Mouse (Mus musculus) cerebellum, adult (tissue): ENCODE results near the gene Grip1.

Experiments used
- ATAC-seq: cut with Nextera tagmentation; 2 replicates; pipeline ENCODE4 v1.9.2; 2017; ENCODE audit warnings: mild to moderate bottlenecking, moderate library complexity, mixed read lengths; ENCODE audit not compliant: insufficient number of reproducible peaks, low FRiP score, low TSS enrichment

Grip1 gene

DNA sequence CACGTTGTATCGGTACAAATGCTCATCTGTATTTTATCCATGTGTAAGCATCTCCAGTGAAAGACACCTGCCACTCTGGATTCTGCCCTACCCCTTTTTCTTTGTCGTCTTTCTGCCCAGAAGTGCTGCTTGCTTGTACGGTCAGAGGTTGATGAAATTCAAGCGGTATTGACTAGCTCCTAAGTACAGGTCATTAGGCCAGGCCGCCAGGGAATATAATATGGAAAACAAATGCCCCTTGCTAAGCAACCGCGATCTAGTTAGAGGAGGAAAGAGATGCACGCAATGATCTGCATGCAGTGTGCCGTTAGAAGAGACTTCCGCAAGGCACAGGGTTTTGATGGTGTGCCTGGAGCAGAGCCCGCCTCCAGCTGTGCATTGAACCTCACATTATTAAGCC lies 187.4 kb downstream of the Grip1 start:
- no peak for ATAC-seq

DNA sequence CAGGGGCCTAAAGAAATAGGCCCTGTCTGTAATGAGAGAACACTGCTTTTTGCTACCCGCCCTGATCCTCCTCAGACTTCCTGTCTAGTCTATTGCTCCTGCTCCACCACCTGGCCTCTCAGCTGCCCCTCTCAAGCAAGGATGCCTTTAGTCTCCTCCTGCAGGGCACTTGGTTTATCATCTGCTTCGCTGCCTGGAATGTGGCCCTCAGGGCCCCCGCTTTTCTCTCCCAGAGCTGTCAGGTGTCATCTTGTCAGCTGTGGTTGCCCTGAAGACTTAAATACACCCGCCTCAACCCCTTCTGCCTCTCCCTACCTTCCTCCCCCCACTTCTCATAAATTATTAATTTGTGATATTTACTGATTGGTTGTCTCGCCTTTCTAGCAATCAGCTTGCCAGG lies 190.7 kb downstream of the Grip1 start:
- ATAC-seq = no peak

DNA sequence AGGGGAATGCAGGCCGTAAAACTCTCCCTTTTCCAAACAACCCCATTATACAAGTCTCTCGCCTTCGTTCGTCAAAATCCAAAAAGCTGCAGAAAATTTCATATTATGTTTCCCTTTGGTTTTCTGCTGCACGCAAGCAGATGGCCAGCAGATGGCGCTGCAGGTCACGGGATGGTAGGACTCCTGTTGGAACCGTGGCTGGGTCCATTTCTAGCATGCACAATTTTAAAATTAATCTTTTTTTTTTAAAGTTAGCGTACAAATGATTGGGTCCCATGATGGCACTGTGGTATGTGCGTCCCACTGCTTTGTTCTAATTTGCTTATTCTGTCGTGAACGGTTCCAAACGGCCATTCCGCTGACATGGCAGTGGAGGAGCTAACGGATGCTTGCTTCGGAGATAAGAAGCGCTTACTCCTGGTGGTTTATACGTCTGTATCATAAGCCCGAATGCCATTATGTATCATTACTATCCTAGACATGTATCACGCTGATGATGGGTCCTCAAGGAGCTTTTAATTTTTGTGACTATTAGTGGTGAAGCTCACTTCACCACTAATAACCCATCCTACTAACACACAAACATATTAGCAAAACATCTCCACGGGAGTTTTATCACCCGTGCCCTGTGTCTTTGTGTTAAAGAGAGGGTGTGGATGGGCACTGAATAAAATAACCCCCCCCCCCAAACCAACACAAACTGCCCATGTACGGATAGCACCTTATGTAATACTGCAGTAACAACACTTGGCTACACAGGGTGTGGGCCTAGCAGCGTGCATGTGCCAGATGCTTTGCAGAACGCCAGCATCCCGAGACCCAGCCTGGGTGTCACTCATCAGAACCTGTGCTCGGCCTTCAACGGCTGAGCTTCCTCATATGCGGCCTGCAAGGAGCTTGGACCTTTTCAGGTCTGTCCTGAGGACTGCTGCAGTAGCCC lies 193.1 kb downstream of the Grip1 start:
- ATAC-seq = 0 out of 2 replicates have a peak, but pooled peaks have one; percentile 26

DNA sequence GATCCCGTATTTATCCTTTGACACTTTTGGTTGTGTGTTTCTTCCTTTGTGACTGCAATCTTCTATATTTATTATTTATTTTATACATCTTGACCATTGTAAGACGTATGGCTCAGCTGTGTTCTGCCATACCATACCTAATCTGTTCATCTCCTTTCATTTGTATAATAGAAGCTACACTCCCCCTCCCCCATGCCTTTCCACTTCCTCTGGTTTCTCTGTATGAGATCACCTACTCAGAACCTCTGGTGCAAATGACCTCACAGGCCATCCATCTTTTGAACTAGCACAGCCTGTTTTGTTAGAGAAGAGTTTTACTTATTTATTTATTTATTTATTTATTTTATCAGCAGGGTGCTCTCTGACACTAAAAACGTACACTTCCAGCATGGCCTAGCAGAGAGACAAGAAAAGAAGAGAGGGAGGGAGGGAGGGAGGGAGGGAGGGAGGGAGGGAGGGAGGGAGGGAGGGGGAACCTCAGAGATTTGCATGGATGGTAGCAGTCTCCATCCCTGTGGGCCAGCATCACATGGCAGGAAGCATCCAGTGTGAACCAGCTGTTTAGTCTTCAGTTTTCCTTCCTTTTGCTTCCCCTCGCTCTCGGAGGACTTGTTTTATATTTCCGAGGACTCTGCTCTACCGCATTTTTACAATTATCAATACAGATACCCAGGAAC lies 207.2 kb downstream of the Grip1 start:
- ATAC-seq = no peak

DNA sequence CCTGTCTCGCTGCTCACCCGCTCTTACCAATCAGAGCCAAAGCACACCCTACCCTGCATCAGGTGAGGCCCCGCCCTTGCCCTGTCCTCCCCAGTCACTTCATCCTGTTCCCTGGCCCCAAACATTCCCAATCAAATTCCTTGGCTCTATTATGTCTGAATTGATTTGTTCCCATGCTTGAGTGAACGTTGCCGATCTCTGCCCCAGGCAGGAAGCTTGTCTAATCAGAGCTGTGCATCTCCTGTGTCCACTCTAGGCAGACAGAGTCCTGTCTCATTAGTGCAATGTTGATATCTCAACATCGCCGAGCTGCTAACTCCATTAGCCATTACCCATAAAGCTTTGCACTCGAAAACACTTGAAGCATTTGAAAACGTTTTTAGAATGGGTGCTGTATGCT lies 210.0 kb downstream of the Grip1 start:
- ATAC-seq = no peak

DNA sequence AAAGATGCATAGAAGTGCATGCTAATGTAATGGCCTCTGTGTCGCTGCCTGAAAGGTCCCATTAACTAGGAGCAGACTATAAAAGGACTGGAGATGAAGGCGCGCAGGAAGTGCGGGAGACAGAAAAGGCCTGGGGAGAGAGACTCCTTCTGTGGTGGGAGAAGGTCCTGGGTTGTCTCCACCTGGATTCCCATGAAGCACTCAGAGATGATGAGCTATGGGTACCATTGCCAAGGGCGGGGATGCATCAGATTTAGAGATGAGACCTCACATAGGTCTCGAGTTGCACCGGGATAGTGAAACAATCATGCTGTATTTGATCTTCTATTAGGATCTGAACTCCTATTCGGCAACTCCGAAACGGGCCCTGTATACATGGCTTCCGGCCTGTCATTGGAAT lies 212.8 kb downstream of the Grip1 start:
- no peak for ATAC-seq

DNA sequence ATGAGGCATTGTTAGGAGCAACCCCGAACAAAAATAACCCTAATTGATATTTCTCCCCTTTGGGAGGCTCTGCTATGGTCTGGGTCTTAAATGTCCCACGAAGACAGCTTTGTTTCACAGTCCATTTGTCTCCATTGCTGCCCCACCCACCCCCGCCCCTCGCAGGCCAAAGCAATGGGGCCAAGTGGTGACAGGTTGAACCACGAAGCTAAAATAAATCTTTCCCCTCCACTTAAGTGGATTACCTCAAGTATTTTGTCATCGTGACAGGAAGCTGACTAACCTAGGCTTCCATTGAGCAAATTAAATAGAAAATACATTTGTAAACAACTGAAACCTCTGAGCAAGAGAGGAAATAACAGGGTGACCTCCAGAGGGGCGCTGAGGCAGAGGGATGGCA lies 216.8 kb downstream of the Grip1 start:
- no peak for ATAC-seq

DNA sequence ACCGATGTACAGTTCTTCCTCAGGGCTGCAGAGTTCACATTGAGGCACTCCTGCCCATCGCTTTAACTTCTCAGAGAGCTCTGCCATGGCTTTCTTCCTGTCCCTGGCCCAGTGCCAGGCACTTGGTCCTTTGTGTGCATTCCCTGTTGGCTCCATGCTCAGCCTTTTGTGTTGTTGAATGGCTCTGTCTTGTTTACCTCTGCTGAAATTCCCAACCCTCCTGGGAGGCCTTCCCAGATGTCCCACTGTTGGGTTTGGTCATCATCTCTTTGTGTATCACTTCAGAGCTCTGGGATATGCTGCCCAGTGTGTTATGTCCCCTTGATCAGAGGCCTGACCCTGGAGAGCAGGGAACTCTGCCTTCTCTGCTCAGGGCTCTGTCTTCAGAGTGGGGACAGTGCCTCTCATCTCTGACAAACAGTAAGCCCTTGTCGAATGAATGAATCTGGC lies 230.8 kb downstream of the Grip1 start:
- ATAC-seq = no peak

DNA sequence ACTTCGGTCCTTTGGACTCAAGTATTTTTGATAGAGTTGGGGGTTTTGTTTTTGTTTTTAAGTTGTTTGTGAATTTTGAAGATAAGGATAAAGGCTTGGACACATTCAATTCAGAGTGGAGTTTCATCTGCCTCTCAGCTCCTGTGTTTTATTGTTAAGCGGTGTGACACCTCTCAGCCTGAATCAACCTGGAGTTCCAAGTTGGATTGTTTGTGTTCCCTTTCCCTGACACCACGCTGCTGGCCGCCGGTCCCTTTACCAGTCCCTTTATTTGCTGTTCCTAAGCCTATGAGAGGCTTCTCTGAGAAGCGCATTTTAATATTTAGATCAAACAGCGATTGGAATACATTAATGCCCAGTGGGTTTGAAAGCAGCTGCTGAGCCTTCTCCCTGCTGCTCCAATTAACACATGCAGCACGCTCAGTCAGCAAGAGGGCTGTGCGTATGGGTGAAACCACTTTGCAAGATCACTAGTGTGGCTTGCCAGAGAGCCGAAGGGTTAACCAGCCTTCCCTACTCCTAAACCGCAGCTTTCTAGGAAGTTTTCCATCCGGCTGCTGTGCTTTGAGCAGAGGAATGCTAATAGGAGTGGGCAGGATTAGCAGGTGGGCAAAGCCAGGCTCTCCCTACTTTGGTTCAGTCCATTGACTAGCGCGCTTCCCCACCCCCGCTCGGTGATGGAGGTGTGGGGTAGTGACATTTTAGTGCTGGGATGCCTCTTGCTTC lies 237.9 kb downstream of the Grip1 start:
- ATAC-seq = 0 out of 2 replicates have a peak, but pooled peaks have one; percentile 34

DNA sequence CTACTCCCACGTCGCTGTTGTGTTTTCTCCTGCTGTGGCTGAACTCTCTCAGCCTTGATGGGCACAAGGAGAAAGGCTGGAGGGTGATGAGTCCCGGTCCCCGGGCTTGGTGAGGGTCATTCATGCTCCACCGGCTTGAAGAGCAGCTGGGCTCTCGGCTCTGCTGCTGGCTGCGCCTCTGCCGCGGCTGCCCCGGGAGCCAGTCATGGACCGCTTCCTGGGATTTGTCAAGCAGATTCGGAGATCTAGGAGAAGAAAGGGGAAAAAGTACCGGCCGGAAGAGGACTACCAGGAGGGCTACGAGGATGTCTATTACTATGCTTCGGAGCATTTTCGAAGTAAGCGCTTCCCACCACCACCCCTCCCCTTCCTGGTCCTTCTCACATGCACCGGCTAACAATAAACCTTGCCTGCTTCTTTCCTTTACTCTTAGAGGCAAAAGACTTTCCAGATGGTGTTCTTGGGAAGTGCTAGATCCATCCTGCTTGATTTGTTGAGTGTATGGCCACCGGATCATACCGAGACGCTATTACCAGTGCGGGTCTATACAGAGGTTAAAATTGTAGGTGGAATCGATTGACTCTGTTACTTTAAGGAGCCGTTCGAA lies 238.8 kb downstream of the Grip1 start:
- no peak for ATAC-seq

DNA sequence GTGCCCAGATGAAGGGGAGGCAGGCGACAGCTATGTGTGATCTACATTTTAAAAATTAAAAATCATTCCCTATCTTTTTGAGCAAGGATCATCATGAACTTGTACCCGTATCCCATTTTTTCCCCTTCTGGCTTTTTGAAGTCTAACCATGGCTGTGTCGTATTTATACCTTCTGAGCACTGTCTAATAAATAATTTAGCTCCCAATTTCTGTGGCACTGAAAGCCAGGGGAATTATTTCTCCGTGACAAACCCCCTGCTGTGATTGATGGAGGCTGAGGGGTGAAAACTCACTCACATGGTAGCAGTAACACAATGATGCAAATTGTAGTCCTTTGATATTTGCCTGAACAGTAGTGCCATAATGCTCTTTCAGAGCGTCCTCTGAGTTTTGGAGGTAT lies 239.8 kb downstream of the Grip1 start:
- ATAC-seq = no peak

DNA sequence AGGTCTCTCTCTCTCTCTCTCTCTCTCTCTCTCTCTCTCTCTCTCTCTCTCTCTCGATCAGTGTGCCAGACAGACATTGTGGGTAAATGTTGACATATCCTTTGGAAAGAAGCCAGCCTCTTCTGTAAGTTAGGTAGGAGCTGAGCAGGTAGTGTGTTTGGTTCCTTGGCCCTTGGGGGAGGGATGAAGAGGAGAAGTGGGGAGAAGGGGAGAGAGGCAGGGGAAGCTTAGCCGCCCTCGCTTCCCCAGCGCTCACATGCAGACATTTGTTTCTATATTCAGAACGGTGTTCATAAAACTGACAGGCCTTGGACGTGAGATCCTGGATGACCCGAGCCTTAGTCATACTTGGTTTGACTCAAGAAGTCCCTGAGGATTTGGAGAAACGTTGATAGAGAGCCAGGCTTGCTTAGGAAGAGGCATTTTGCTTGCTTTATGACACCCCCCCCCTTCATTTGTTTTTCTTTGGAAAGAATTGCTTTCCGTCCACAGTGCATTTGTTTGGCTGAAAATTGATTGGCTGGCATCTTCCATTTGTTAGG lies 243.7 kb downstream of the Grip1 start:
- no peak for ATAC-seq

DNA sequence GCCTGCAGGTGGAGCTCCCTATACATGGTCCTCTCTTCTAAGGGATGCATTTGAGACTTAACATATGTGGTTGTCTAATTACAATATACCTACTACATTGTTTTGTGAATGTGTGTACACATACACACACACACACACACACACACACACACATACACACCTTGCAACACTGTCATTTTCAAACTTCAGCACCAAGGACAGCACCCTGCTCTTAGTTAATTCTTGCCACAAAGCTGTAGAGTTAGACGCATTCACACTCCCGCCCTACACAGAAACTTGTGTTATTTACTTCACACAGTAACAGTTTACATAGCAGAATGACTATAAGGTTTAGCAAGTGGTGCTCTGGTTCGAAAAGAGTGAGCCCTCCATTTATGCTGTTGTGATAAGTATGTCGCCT lies 251.7 kb downstream of the Grip1 start:
- no peak for ATAC-seq

DNA sequence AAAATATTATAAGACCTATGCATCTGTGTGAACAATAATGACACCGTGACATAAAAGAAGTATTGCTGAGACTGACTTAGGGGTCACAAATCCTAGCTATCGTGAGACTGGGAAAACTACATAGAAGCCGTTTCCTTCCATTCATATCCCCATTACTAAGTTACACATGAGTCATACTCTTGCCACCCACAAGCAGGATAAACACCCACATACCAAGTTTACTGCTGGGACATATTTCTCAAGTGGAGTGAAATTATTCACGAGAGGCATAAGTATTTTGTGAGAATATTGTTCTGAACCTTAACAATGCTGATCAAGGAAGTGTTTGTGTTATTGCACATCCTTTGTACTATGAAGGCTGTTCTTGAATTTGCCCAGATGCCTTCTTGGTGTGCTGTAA lies 252.7 kb downstream of the Grip1 start:
- no peak for ATAC-seq

DNA sequence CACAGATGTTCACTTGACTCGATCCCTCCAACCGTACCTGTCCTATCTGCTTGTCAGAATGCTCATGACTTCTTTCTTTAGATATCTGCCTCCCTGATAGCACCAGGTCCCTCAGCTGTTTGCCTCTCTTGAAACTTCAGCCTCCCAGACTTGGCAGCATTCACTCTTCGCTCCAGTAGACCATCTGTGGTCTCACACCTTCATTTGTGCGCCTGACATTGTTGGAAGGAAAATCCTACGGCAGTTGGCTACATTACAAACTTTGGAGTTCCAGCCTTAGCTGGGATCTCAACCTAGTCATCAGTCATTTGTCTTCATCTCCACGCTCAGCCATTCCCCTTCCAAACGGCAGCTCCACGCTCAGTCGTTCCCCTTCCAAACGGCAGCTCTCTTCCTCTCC lies 253.4 kb downstream of the Grip1 start:
- ATAC-seq = no peak

DNA sequence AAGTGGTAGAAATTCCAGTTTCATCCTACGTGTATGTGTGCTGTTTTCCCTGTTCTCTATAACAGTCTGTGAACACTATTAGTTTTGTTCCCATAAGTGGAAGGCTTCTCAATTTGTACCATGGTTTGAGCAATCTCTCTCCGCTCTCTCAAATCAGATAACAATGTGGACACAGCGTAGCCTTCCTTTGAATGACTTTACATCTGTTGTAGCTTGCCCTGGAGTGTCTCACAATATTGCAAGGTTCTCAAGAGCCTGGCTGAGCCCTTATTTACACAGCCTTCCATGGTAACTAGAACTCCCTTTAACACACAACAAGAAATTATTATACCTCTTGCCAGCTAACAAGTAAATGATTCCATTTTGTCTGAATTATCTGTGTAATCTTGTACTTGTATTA lies 268.3 kb downstream of the Grip1 start:
- ATAC-seq = no peak

DNA sequence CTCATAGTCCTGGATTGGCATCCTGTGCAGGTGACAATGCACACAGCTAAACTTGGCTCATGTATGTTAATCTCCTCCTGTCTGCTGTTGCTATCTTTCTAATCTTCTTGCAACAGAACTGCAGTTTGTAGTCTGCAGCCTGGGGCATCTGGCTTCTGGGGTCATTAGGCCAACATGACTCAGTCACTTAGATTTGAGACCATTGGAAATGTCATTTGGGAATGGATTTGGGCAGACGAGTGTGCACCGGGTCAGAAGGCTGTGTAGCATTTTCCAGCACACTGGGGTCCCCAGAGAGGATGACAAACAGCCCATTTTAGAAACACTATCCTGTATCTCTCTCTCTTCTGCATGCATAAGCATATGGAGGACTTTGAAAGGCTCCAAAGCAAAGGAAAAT lies 268.8 kb downstream of the Grip1 start:
- ATAC-seq = no peak

DNA sequence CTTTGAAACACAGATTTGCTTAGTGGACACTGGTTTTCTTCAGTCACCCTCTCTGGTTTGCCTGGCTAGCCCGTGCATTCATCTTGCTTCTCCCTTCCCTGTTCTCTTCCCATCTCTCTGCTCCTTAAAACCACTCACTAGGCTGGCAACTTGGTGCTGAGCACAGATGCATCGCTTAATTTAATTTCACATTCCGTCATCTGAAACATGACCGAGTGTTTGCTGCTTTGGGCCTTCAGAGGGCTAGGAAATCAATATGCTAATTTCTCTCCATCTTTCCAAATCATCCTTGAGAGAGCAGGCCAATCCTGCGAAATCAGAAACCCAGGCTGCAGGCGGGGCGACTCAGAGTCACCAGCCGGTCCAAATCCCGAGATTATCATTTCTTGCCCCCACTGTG lies 270.0 kb downstream of the Grip1 start:
- no peak for ATAC-seq

DNA sequence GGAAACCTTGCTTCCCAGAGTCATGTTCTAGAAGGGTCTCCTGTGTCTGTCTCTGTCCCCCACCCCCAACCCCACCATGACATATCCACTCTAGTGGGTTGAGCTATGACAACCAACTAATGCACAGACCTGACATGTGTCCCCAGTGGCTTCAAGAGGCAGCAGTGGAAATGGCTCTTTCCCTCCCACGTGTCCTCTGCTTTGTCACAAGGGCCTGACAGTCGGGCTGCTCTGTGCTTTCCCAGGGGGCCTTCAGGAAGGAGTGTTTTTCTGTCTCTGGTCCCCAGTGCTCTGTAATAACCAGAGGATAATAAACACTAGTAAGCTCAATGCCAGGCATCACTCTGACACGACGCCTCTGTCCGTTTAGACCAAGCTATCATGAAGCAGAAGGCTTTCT lies 271.7 kb downstream of the Grip1 start:
- no peak for ATAC-seq

DNA sequence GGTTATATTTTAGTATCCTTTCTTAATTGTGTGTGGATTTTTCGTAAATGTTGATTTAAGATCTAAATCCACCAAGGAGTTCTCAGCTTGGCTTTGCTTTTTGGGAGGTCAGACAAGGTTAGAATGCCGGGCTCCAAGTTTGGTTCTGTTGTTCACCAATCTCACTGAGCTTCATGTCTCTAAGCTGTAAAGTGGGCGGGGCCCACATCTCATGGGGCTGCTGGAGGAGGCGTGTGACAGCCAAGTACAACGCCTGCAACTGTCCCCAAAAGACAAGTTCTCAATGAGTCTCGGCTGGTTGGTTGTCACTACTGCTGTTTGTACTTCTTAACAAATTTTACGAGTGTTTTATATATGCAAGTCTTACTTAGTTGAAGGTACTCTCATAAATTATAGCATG lies 272.3 kb downstream of the Grip1 start:
- no peak for ATAC-seq
